Mouse (Mus musculus): ENCODE measurements at regions not wholly inside any gene's neighbourhood (a gene's known extent, or its start where the extent isn't known, plus 50 kb on each side); places are given as distances from the start of the nearest gene placed in this dataset.
"Not testable (repeated sequence)": the region's sequence is repeated elsewhere in the genome, so short reads cannot be mapped to it uniquely, and the experiment has no call there.

DNA sequence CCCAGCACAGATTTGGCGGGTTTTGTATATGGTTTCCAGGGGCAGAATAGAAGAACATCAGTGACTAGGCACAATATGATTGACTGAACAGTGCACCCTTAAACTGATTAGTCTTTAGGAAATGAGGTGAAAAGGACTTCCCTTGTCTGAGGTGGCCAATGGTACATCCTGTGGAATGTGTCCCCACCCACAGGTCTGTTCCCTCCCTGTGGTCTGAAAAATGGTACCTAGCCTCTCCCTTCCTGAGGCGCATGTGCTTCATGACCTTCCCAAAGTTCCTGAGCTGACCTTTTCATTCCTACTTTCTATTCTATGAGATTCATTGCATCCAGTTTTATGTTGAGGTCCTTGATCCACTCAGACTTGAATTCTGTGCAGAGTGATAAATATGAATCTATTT, 76.0 kb downstream of the Zfp97 start:
- not testable (repeated sequence) for H3K27ac ChIP-seq (ENCODE audit: insufficient read depth, low read length); H3K4me1 ChIP-seq (ENCODE audit: control insufficient read depth, insufficient read depth, low read length); H3K4me3 ChIP-seq (ENCODE audit: insufficient read depth, low read length)

DNA sequence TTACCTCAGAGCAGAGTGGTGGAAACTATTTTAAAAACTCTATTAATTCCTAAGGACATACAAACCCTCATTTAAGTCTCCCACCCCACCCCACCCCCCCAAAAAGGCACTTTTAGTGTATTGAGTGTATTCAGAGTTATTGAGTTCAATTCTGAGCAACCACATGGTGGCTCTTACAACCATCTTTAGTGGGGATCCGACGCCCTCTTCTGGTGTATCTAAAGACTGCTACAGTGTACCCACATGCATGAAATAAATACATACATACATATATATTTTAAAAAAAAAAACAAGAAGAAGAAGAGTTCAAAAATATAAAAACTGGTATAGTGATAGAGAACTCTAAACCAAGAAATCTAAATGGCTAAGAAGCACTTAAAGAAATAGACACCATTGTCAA, 107.9 kb downstream of the Zfp97 start:
- TF ChIP-seq CTCF (IDR thresholded peaks at IDR 0.05; ENCODE audit: borderline replicate concordance, insufficient read depth, low read length) (no peak), POLR2A (IDR thresholded peaks at IDR 0.05; ENCODE audit: low read depth, low read length) (no peak)
- H3K4me1 ChIP-seq (ENCODE audit: control insufficient read depth, insufficient read depth, low read length): no peaks in the 10 kb centered on the region
- no peak overlapping the region for H3K4me3 ChIP-seq (ENCODE audit: insufficient read depth, low read length)
- no peak overlapping the region for H3K27ac ChIP-seq (ENCODE audit: insufficient read depth, low read length)

DNA sequence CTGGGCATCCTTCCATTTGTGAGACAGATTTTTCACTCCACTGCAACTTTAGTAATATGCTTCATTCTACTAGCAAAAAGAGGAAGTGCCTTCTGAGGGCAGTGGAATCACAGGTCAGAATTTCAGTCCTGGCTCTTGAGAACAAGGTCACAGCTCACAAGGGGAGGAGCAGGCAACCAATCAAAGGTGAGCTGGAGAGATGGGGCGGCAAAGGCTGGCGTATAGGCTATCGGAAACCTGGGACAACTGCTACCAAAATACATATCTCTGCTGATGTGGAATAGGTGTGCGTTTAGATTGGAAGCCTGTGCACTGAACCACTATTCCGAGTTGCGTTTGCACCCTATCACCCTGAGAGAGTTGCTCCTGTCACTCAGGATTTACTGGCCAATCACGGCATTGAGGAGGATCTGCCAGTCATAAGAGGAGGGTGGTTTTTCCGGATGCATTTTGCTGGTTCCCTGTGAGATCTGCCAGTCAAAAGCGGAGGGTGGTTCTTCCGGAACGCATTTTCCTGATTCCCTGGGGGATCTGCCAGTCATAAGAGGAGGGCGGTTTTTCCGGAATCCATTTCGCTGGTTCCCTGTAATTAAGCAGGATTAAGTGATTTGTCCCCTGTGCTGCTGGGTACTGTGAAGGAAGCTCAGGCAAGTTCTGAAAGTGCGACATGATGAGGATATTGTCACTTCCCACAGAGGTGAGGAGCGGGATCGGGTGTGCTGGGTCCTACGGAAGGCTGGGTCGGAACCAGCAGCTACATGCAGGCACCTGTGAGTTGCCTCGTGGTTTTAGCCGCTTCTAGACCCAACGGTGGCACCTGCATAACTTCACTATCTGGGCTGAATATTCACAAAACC, 113.3 kb downstream of the Zfp97 start:
- peak overlapping the region; percentile 77 for H3K4me3 ChIP-seq (ENCODE audit: insufficient read depth, low read length)
- not testable (repeated sequence) for H3K4me1 ChIP-seq (ENCODE audit: control insufficient read depth, insufficient read depth, low read length); H3K27ac ChIP-seq (ENCODE audit: insufficient read depth, low read length)
- TF ChIP-seq POLR2A (IDR thresholded peaks at IDR 0.05; ENCODE audit: low read depth, low read length): peak; percentile 26

DNA sequence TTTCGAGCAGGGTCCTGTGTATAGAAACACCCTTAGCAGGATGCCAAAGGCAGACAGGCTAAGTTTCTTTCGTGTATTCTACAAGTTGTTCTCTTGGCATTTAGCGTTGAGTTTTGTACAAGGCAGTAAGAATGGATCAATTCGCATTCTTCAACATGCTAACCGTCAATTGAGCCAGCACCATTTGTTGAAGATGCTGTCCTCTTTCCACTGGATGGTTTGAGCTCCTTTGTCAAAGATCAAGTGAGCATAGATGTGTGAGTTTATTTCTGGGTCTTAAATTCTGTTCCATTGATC, 113.9 kb downstream of the Zfp97 start:
- H3K4me1 ChIP-seq (ENCODE audit: control insufficient read depth, insufficient read depth, low read length); H3K27ac ChIP-seq (ENCODE audit: insufficient read depth, low read length): not testable (repeated sequence)
- H3K4me3 ChIP-seq (ENCODE audit: insufficient read depth, low read length): peak overlapping the region; percentile 74
